ENCODE assay signal across 9 mouse cellular contexts in the genomic region with DNA sequence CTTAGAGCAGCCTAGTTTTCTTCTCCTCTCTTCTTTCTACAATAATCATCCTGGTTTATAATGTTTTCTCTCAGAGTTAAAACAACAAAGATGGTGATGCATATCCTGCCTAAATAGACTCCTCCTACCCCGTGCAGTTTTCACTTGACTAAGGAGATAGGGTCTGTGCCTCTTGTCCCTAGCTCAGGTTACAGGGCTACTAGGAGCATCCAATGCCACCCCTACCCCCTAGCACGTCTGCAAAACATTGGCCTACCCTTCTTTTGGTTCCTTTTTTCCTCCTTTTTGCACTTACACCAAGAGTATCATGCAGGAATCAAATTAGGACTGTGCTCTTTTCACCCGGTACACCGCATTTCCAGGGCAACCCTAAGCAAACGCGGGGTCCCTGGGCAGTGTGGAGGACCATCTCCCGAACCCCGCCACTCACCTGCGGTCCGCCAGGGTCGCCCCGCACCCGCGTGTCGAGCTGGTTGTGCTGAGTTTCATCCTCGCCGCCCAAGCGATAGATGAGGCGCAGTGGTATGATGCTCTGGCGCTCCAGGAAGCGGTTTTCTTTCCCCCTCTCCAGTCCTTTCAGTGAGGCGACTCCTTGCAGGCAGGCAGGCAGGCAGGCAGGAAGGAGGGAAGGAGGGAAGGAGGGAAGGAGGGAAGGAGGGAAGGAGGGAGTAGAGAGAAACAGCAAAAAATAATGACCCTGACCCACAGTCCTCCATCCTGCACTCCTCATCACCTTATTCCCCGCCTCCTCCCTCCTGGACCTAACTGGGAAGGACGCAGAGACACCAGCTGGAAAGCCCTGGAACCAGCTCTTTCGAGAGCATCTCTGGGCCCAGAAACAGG. TPM values are rescaled to one million over a fixed set of nuclear protein-coding genes. Genes with fewer than 3 reads are reported as not detected.
DNase-seq lines count a peak whose midpoint lies in the region; ATAC-seq and TF ChIP-seq lines count a peak whose summit lies in the region.
"Had no signal": no experiment of that assay in that cellular context is flagged by ENCODE, and none has a peak within 500 bp of the region (broad histone marks: within the 10 kb centered on the region; RNA-seq: fewer than 3 reads in every experiment).

No protein-coding gene starts in this region.

- H3K4me1 ChIP-seq in kidney, postnatal 0 days (replicated peaks; ENCODE audit: insufficient read depth, low read length): no peaks in the 10 kb centered on the region
- H3K4me1 ChIP-seq in olfactory bulb, adult 2 months (ENCODE audit: control insufficient read depth, insufficient read depth, low read length): peaks cover 4% of the 10 kb centered on the region

- no peak for TF ChIP-seq CTCF in kidney, postnatal 0 days (IDR thresholded peaks at IDR 0.05; ENCODE audit: low read depth)
- TF ChIP-seq CTCF in olfactory bulb, adult 2 months (IDR thresholded peaks at IDR 0.05; ENCODE audit: insufficient read depth, low read depth, low read length): no peak

- no peaks in the 10 kb centered on the region for H3K9me3 ChIP-seq in kidney, postnatal 0 days (replicated peaks; ENCODE audit: low read length)

- WGBS in kidney, postnatal 0 days: 3% methylated on average over 24 of the region's 25 CpGs
- WGBS in olfactory bulb, adult 2 months: 2% methylated on average over 25 of the region's 25 CpGs

- peak overlapping the region; percentile 90 for H3K4me2 ChIP-seq in kidney, postnatal 0 days (ENCODE audit: low read length)

- intact Hi-C loops in left cerebral cortex, postnatal 36 days (cut with DNase I): loop anchor here (5.0 kb wide), 2 partner anchors 55 to 205 kb away; partner anchors contain the start of genes Dbf4 and Slc25a40

- H3K9ac ChIP-seq in kidney, postnatal 0 days (ENCODE audit: low read depth, low read length): no peak overlapping the region

- H3K4me3 ChIP-seq in kidney, postnatal 0 days (replicated peaks; ENCODE audit: low read depth, low read length): peak overlapping the region; percentile 67
- H3K4me3 ChIP-seq in olfactory bulb, adult 2 months (ENCODE audit: insufficient read depth, low read depth, low read length): peak overlapping the region; percentile 94
- H3K4me3 ChIP-seq: myocyte had no signal

- DNase-seq in kidney, postnatal 0 days (ENCODE audit: low spot score): peak; percentile 20
- DNase-seq in kidney, postnatal 25 days: no peak
- peak; percentile 68 to 69 for DNase-seq in cerebellum, postnatal 10 days
- DNase-seq in frontal cortex, postnatal 36 days (ENCODE audit: low spot score in 2 of 2): peak; percentile 53 to 55
- DNase-seq in left cerebral cortex, postnatal 36 days (ENCODE audit: low spot score in 2 of 2): peak; percentile 65 to 67
- DNase-seq in thymus, postnatal 14 days: no peak
- DNase-seq in adrenal gland, postnatal 14 days: no peak

- no peak; the same call in 1 of the 2 replicates for ATAC-seq in kidney, postnatal 0 days (replicated peaks; ENCODE audit: low FRiP score, low read depth)

- H3K36me3 ChIP-seq in kidney, postnatal 0 days (ENCODE audit: insufficient read depth, low read length): no peaks in the 10 kb centered on the region

- no peak for TF ChIP-seq POLR2A in olfactory bulb, adult 2 months (IDR thresholded peaks at IDR 0.05; ENCODE audit: insufficient read depth, low read depth, low read length)

- H3K27me3 ChIP-seq in kidney, postnatal 0 days (ENCODE audit: insufficient read depth, low read length): no peaks in the 10 kb centered on the region

- H3K27ac ChIP-seq in kidney, postnatal 0 days: no peak overlapping the region
- H3K27ac ChIP-seq in olfactory bulb, adult 2 months (ENCODE audit: insufficient read depth, low read depth, low read length): peak overlapping the region; percentile 54

RNA-seq across cellular contexts. Expression of gene Adam22, which starts 1.0 kb away (rescaled TPM):
- polyA plus RNA-seq in kidney, postnatal 0 days (2015; fragmentation: Nextera tagmentation; extraction: Ambion mirVana): 7.4 and 7.7 TPM in 2 replicates
- total RNA-seq in left cerebral cortex, postnatal 36 days (2021): 100 to 1,000 TPM; 200 to 222 TPM
- polyA plus RNA-seq in olfactory bulb, adult 2 months (2012; ENCODE audit: insufficient read depth, insufficient read length, low replicate concordance, missing spikeins): 66.8 and 131 TPM in 2 replicates
- 4.1 and 5.7 TPM in 2 replicates for total RNA-seq in adrenal gland, postnatal 14 days (2021)

RNA-seq across cellular contexts. Expression of gene Dbf4, which starts 55.5 kb away (rescaled TPM):
- 23.7 and 24.3 TPM in 2 replicates for polyA plus RNA-seq in kidney, postnatal 0 days (2015; fragmentation: Nextera tagmentation; extraction: Ambion mirVana)
- total RNA-seq in left cerebral cortex, postnatal 36 days (2021): 1 to 10 TPM; 2.9 to 3.5 TPM
- polyA plus RNA-seq in olfactory bulb, adult 2 months (2012; ENCODE audit: insufficient read depth, insufficient read length, low replicate concordance, missing spikeins): not detected in 2 replicates
- total RNA-seq in adrenal gland, postnatal 14 days (2021): 11.8 and 12.9 TPM in 2 replicates

RNA-seq across cellular contexts. Expression of gene Slc25a40, which starts 55.7 kb away (rescaled TPM):
- 10.3 and 11.2 TPM in 2 replicates for polyA plus RNA-seq in kidney, postnatal 0 days (2015; fragmentation: Nextera tagmentation; extraction: Ambion mirVana)
- 10 to 100 TPM; 10.1 to 15.3 TPM for total RNA-seq in left cerebral cortex, postnatal 36 days (2021)
- not detected in 2 replicates for polyA plus RNA-seq in olfactory bulb, adult 2 months (2012; ENCODE audit: insufficient read depth, insufficient read length, low replicate concordance, missing spikeins)
- total RNA-seq in adrenal gland, postnatal 14 days (2021): 10.6 and 11.4 TPM in 2 replicates

Comparison
In these comparisons a context has a peak if more than half of its experiments do, and no peak if none do; other contexts are left out.
1. DNase-seq: peak in kidney, postnatal 0 days (single experiment), cerebellum, postnatal 10 days (2 of 2), frontal cortex, postnatal 36 days (2 of 2) and left cerebral cortex, postnatal 36 days (2 of 2); none in kidney, postnatal 25 days (0 of 2), thymus, postnatal 14 days (single experiment) and adrenal gland, postnatal 14 days (single experiment).
2. RNA of gene Adam22, which starts 1.0 kb away (total RNA-seq): 200 to 222 TPM in left cerebral cortex, postnatal 36 days; 4.1 to 5.7 TPM in adrenal gland, postnatal 14 days; every median in the first group is over 10 times any median in the second.